Comparison of ENCODE assay signal across 25 mouse cellular contexts in the genomic region with DNA sequence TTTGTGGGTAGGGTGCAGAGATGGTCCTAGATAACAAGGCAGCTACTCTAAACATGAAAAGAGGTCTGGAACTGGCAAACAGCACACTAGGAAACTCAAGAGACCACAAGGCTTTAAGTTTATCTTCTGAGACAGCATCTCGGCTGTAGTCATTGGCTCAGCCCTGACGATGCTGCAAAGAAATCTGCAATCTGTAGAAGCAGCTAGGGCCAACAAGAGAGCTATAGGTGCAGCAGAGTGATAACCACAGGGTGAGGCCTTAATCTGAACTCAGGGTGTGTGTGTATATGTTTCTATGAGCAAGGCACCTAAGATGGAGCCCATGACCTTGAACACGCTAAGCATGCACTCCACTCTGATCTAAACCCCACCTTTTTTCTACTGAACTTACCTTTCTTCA. TPM values are rescaled to one million over a fixed set of nuclear protein-coding genes. Genes with fewer than 3 reads are reported as not detected.
DNase-seq lines count a peak whose midpoint lies in the region; ATAC-seq and TF ChIP-seq lines count a peak whose summit lies in the region.
"Had no signal": no experiment of that assay in that cellular context is flagged by ENCODE, and none has a peak within 500 bp of the region (broad histone marks: within the 10 kb centered on the region; RNA-seq: fewer than 3 reads in every experiment).

No protein-coding gene starts in this region.

- peak; percentile 71 for ATAC-seq in erythroid progenitor cell, adult 5-6 weeks (replicated peaks; ENCODE audit: low FRiP score, poor library complexity, severe bottlenecking)
- peak; percentile 85 for ATAC-seq in liver, embryonic 14.5 days (ENCODE audit: insufficient read depth)
- ATAC-seq in megakaryocyte progenitor cell, adult 5-6 weeks (replicated peaks; ENCODE audit: poor library complexity), result peak; percentile 66
- ATAC-seq in monocyte, adult 5-6 weeks (replicated peaks; ENCODE audit: insufficient number of reproducible peaks, low FRiP score, low TSS enrichment, poor library complexity, severe bottlenecking), result no peak
- ATAC-seq in forebrain, embryonic 12.5 days (ENCODE audit: low FRiP score), result no peak
- ATAC-seq in midbrain, embryonic 15.5 days (replicated peaks), result no peak
- ATAC-seq: CD4-positive, CD25-positive, alpha-beta regulatory T cell, adult 4 months; forebrain, embryonic 16.5 days; hindbrain, embryonic 16.5 days; intestine, embryonic 15.5 days; Patski had no signal

- no peak for TF ChIP-seq CTCF in MEL (IDR thresholded peaks at IDR 0.05 in 2 of 3, conservative IDR thresholded peaks at IDR 0.05 in 1 of 3; ENCODE audit: control insufficient read depth in 1 of 3, insufficient read depth in 1 of 3, low read depth in 2 of 3, low read length in 3 of 3, poor library complexity in 1 of 3, severe bottlenecking in 1 of 3)
- no peak for TF ChIP-seq CTCF in liver, embryonic 14.5 days (IDR thresholded peaks at IDR 0.05; ENCODE audit: low read depth)

- H3K9me3 ChIP-seq in MEL (replicated peaks; ENCODE audit: insufficient read depth, low read length), result no peaks in the 10 kb centered on the region
- H3K9me3 ChIP-seq in liver, embryonic 14.5 days (ENCODE audit: control insufficient read depth, low read length), result no peaks in the 10 kb centered on the region
- no peaks in the 10 kb centered on the region for H3K9me3 ChIP-seq in forebrain, embryonic 12.5 days
- H3K9me3 ChIP-seq in midbrain, embryonic 15.5 days, result no peaks in the 10 kb centered on the region
- H3K9me3 ChIP-seq: embryonic facial prominence, embryonic 10.5 days; G1E; heart, embryonic 13.5 days; hindbrain, embryonic 12.5 days; intestine, embryonic 15.5 days had no signal

- no peak overlapping the region for H3K4me3 ChIP-seq in MEL (ENCODE audit: control insufficient read depth in 1 of 2, insufficient read depth in 1 of 2, low read depth in 2 of 2, low read length in 2 of 2)
- H3K4me3 ChIP-seq in liver, embryonic 14.5 days (ENCODE audit: insufficient read depth in 1 of 2, low read depth in 2 of 2, low read length in 2 of 2), result no peak overlapping the region
- no peak overlapping the region for H3K4me3 ChIP-seq in forebrain, embryonic 12.5 days (replicated peaks)
- no peak overlapping the region for H3K4me3 ChIP-seq in midbrain, embryonic 15.5 days
- H3K4me3 ChIP-seq: embryonic facial prominence, embryonic 10.5 days; erythroblast, embryonic 14.5 days; heart, embryonic 13.5 days; hindbrain, embryonic 12.5 days; intestine, embryonic 15.5 days had no signal

- no peak overlapping the region for H3K27ac ChIP-seq in MEL (ENCODE audit: control insufficient read depth, low read depth, low read length)
- no peak overlapping the region for H3K27ac ChIP-seq in liver, embryonic 14.5 days
- H3K27ac ChIP-seq in forebrain, embryonic 12.5 days, result no peak overlapping the region
- H3K27ac ChIP-seq in midbrain, embryonic 15.5 days, result no peak overlapping the region
- H3K27ac ChIP-seq: embryonic facial prominence, embryonic 10.5 days; heart, embryonic 13.5 days; hindbrain, embryonic 12.5 days; intestine, embryonic 15.5 days had no signal

- no peaks in the 10 kb centered on the region for H3K4me1 ChIP-seq in MEL (ENCODE audit: control insufficient read depth in 1 of 2, insufficient read depth in 2 of 2, low read length in 2 of 2)
- H3K4me1 ChIP-seq in liver, embryonic 14.5 days (replicated peaks; ENCODE audit: control insufficient read depth in 2 of 2, insufficient read depth in 2 of 2, low read length in 1 of 2), result peaks cover 10 to 14% of the 10 kb centered on the region in 2 experiments
- 0 out of 2 replicates have a peak, but pooled peaks cover 4% of the 10 kb centered on the region for H3K4me1 ChIP-seq in forebrain, embryonic 12.5 days
- no peaks in the 10 kb centered on the region for H3K4me1 ChIP-seq in midbrain, embryonic 15.5 days
- H3K4me1 ChIP-seq: embryonic facial prominence, embryonic 10.5 days; hindbrain, embryonic 12.5 days; intestine, embryonic 15.5 days had no signal

- H3K4me2 ChIP-seq in liver, embryonic 14.5 days (ENCODE audit: low read depth), result 0 out of 2 replicates have a peak overlapping the region, but pooled peaks have one; percentile 6
- H3K4me2 ChIP-seq in forebrain, embryonic 12.5 days, result no peak overlapping the region
- no peak overlapping the region for H3K4me2 ChIP-seq in midbrain, embryonic 15.5 days
- H3K4me2 ChIP-seq: heart, embryonic 13.5 days; hindbrain, embryonic 12.5 days; intestine, embryonic 15.5 days had no signal

- H3K9ac ChIP-seq in MEL (ENCODE audit: control insufficient read depth, low read depth, low read length, poor library complexity, severe bottlenecking), result no peak overlapping the region
- no peak overlapping the region; the same call in 1 of the 2 replicates for H3K9ac ChIP-seq in liver, embryonic 14.5 days (replicated peaks)
- H3K9ac ChIP-seq in forebrain, embryonic 12.5 days, result no peak overlapping the region
- no peak overlapping the region for H3K9ac ChIP-seq in midbrain, embryonic 15.5 days
- H3K9ac ChIP-seq: heart, embryonic 13.5 days; hindbrain, embryonic 12.5 days; intestine, embryonic 15.5 days had no signal

- TF ChIP-seq POLR2A in MEL (IDR thresholded peaks at IDR 0.05; ENCODE audit: control insufficient read depth in 1 of 2, insufficient read depth in 1 of 2, low read depth in 1 of 2, low read length in 2 of 2, poor library complexity in 1 of 2), result no peak

- DNase-seq in MEL (ENCODE audit: low read depth, low spot score), result no peak
- DNase-seq in liver, embryonic 14.5 days (ENCODE audit: low read depth in 3 of 3, low spot score in 3 of 3), result peak in 2 of 3 experiments; percentile 46 to 52
- DNase-seq: adrenal gland, adult 2 months; adrenal gland, postnatal 25 days; cerebellum, adult 2 months; cerebellum, postnatal 10 days; gastrocnemius, postnatal 14 days; heart, postnatal 4 days had no signal

- no peaks in the 10 kb centered on the region for H3K27me3 ChIP-seq in MEL (ENCODE audit: control insufficient read depth in 1 of 2, insufficient read depth in 2 of 2, low read length in 2 of 2)
- no peaks in the 10 kb centered on the region for H3K27me3 ChIP-seq in liver, embryonic 14.5 days (ENCODE audit: control insufficient read depth, insufficient read depth, low read length)
- no peaks in the 10 kb centered on the region for H3K27me3 ChIP-seq in forebrain, embryonic 12.5 days
- no peaks in the 10 kb centered on the region for H3K27me3 ChIP-seq in midbrain, embryonic 15.5 days (replicated peaks)
- H3K27me3 ChIP-seq: heart, embryonic 13.5 days; hindbrain, embryonic 12.5 days; intestine, embryonic 15.5 days; Patski had no signal

- no peaks in the 10 kb centered on the region; a peak in 1 of 4 replicates for H3K36me3 ChIP-seq in MEL (ENCODE audit: control insufficient read depth in 1 of 2, insufficient read depth in 2 of 2, low read length in 2 of 2)
- peaks cover 21% of the 10 kb centered on the region; the same call in 1 of the 2 replicates for H3K36me3 ChIP-seq in liver, embryonic 14.5 days (replicated peaks; ENCODE audit: control insufficient read depth, insufficient read depth, low read depth)
- H3K36me3 ChIP-seq in forebrain, embryonic 12.5 days (replicated peaks), result peaks cover 9% of the 10 kb centered on the region
- H3K36me3 ChIP-seq in midbrain, embryonic 15.5 days (replicated peaks), result peaks cover 39% of the 10 kb centered on the region

- no peak for TF ChIP-seq RAD21 in MEL (IDR thresholded peaks at IDR 0.05; ENCODE audit: low read depth, low read length)

- WGBS in liver, embryonic 14.5 days (ENCODE audit: insufficient replicate concordance), result 35% methylated on average over 3 of the region's 3 CpGs
- WGBS in forebrain, embryonic 12.5 days, result 92% methylated on average over 3 of the region's 3 CpGs
- WGBS in midbrain, embryonic 15.5 days, result 92% methylated on average over 3 of the region's 3 CpGs

- no peak for TF ChIP-seq EP300 in MEL (IDR thresholded peaks at IDR 0.05; ENCODE audit: low read depth in 1 of 2, low read length in 2 of 2)
- peak; percentile 70 for TF ChIP-seq EP300 in liver, embryonic 14.5 days (IDR thresholded peaks at IDR 0.05; ENCODE audit: low read depth)

- no peaks in the 10 kb centered on the region for H3K79me2 ChIP-seq in MEL (ENCODE audit: control insufficient read depth, insufficient read depth, low read length, poor library complexity)

RNA-seq across cellular contexts. Expression of a gene that starts 24.3 kb away (rescaled TPM):
- not detected in 2 replicates for total RNA-seq in MEL (2012; rRNA removed)
- polyA plus RNA-seq in MEL (2012; ENCODE audit: insufficient read depth in 1 of 2, insufficient read length in 2 of 2, low read depth in 1 of 2, low replicate concordance in 2 of 2, missing spikeins in 1 of 2), result not detected
- total RNA-seq in erythroid progenitor cell, adult 5-6 weeks (2015; ENCODE audit: low replicate concordance), result not detected in 2 replicates
- not detected in 2 replicates for total RNA-seq in erythroid progenitor cell, adult 5-6 weeks (2017; ENCODE audit: low replicate concordance)
- not detected in 2 replicates for polyA plus RNA-seq in liver, embryonic 14.5 days (2012; rRNA removed)
- not detected in 2 replicates for polyA plus RNA-seq in liver, embryonic 14.5 days (2014; fragmentation: Nextera tagmentation; extraction: Ambion mirVana)
- not detected in 2 replicates for total RNA-seq in megakaryocyte progenitor cell, adult 5-6 weeks (2015)
- total RNA-seq in megakaryocyte progenitor cell, adult 5-6 weeks (2017), result 0.41 TPM in 1 of 2 replicates, not detected in the other
- total RNA-seq in monocyte, adult 5-6 weeks (2017), result 0.38 TPM in 1 of 3 replicates, not detected in the others
- polyA plus RNA-seq in forebrain, embryonic 12.5 days (2016; fragmentation: Nextera tagmentation; extraction: Ambion mirVana), result 0.10 TPM in 1 of 2 replicates, not detected in the other
- polyA plus RNA-seq in midbrain, embryonic 15.5 days (2015; fragmentation: Nextera tagmentation; extraction: Ambion mirVana), result 0.31 and 0.36 TPM in 2 replicates
- total RNA-seq: G1E; gastrocnemius, adult 18-20 months; heart, postnatal 4 days had no signal
- polyA plus RNA-seq: embryonic facial prominence, embryonic 14.5 days; forebrain, embryonic 16.5 days; G1E had no signal

RNA-seq across cellular contexts. Expression of a gene that starts 26.7 kb away (rescaled TPM):
- total RNA-seq in MEL (2012; rRNA removed), result 5.0 and 6.3 TPM in 2 replicates
- polyA plus RNA-seq in MEL (2012; ENCODE audit: insufficient read depth in 1 of 2, insufficient read length in 2 of 2, low read depth in 1 of 2, low replicate concordance in 2 of 2, missing spikeins in 1 of 2), result 1 to 10 TPM in 1 of 2 experiments, not detected in 1; 8.4 TPM
- 32.3 and 58.4 TPM in 2 replicates for total RNA-seq in erythroid progenitor cell, adult 5-6 weeks (2015; ENCODE audit: low replicate concordance)
- total RNA-seq in erythroid progenitor cell, adult 5-6 weeks (2017; ENCODE audit: low replicate concordance), result 43.8 and 53.9 TPM in 2 replicates
- 6.8 and 8.8 TPM in 2 replicates for polyA plus RNA-seq in liver, embryonic 14.5 days (2012; rRNA removed)
- 7.9 and 8.1 TPM in 2 replicates for polyA plus RNA-seq in liver, embryonic 14.5 days (2014; fragmentation: Nextera tagmentation; extraction: Ambion mirVana)
- 13.8 and 15.8 TPM in 2 replicates for total RNA-seq in megakaryocyte progenitor cell, adult 5-6 weeks (2015)
- 13.2 and 15.8 TPM in 2 replicates for total RNA-seq in megakaryocyte progenitor cell, adult 5-6 weeks (2017)
- total RNA-seq in monocyte, adult 5-6 weeks (2017), result 30.2 to 66.9 TPM (median 42.6 TPM) in 3 replicates
- polyA plus RNA-seq in forebrain, embryonic 12.5 days (2016; fragmentation: Nextera tagmentation; extraction: Ambion mirVana), result 11.1 and 12.5 TPM in 2 replicates
- 27.4 and 30.7 TPM in 2 replicates for polyA plus RNA-seq in midbrain, embryonic 15.5 days (2015; fragmentation: Nextera tagmentation; extraction: Ambion mirVana)

RNA-seq across cellular contexts. Expression of a gene that starts 28.4 kb away (rescaled TPM):
- total RNA-seq in MEL (2012; rRNA removed), result 0.81 and 1.4 TPM in 2 replicates
- 1 to 10 TPM in 1 of 2 experiments, not detected in 1; 1.5 TPM for polyA plus RNA-seq in MEL (2012; ENCODE audit: insufficient read depth in 1 of 2, insufficient read length in 2 of 2, low read depth in 1 of 2, low replicate concordance in 2 of 2, missing spikeins in 1 of 2)
- total RNA-seq in erythroid progenitor cell, adult 5-6 weeks (2015; ENCODE audit: low replicate concordance), result not detected in 2 replicates
- total RNA-seq in erythroid progenitor cell, adult 5-6 weeks (2017; ENCODE audit: low replicate concordance), result not detected in 2 replicates
- polyA plus RNA-seq in liver, embryonic 14.5 days (2012; rRNA removed), result 1.1 TPM in 2 replicates
- polyA plus RNA-seq in liver, embryonic 14.5 days (2014; fragmentation: Nextera tagmentation; extraction: Ambion mirVana), result 1.0 TPM in 2 replicates
- total RNA-seq in megakaryocyte progenitor cell, adult 5-6 weeks (2015), result 0.66 TPM in 1 of 2 replicates, not detected in the other
- 0.14 and 1.0 TPM in 2 replicates for total RNA-seq in megakaryocyte progenitor cell, adult 5-6 weeks (2017)
- total RNA-seq in monocyte, adult 5-6 weeks (2017), result 2.2 to 6.3 TPM (median 4.0 TPM) in 3 replicates
- polyA plus RNA-seq in forebrain, embryonic 12.5 days (2016; fragmentation: Nextera tagmentation; extraction: Ambion mirVana), result 9.2 and 9.6 TPM in 2 replicates
- polyA plus RNA-seq in midbrain, embryonic 15.5 days (2015; fragmentation: Nextera tagmentation; extraction: Ambion mirVana), result 8.5 and 9.9 TPM in 2 replicates
- polyA plus RNA-seq: CD4-positive, CD25-positive, alpha-beta regulatory T cell, adult 4 months had no signal

RNA-seq across cellular contexts. Expression of a gene that starts 29.2 kb away (rescaled TPM):
- total RNA-seq in MEL (2012; rRNA removed), result not detected in 2 replicates
- polyA plus RNA-seq in MEL (2012; ENCODE audit: insufficient read depth in 1 of 2, insufficient read length in 2 of 2, low read depth in 1 of 2, low replicate concordance in 2 of 2, missing spikeins in 1 of 2), result under 1 TPM in 1 of 2 experiments, not detected in 1; 0.01 TPM
- not detected in 2 replicates for total RNA-seq in erythroid progenitor cell, adult 5-6 weeks (2015; ENCODE audit: low replicate concordance)
- total RNA-seq in erythroid progenitor cell, adult 5-6 weeks (2017; ENCODE audit: low replicate concordance), result not detected in 2 replicates
- 0.11 and 0.16 TPM in 2 replicates for polyA plus RNA-seq in liver, embryonic 14.5 days (2012; rRNA removed)
- polyA plus RNA-seq in liver, embryonic 14.5 days (2014; fragmentation: Nextera tagmentation; extraction: Ambion mirVana), result 0.08 TPM in 1 of 2 replicates, not detected in the other
- total RNA-seq in megakaryocyte progenitor cell, adult 5-6 weeks (2015), result 0.51 and 0.77 TPM in 2 replicates
- 0.34 and 0.87 TPM in 2 replicates for total RNA-seq in megakaryocyte progenitor cell, adult 5-6 weeks (2017)
- total RNA-seq in monocyte, adult 5-6 weeks (2017), result 0.21 to 0.95 TPM (median 0.68 TPM) in 3 replicates
- 0.46 and 0.57 TPM in 2 replicates for polyA plus RNA-seq in forebrain, embryonic 12.5 days (2016; fragmentation: Nextera tagmentation; extraction: Ambion mirVana)
- 3.4 and 3.8 TPM in 2 replicates for polyA plus RNA-seq in midbrain, embryonic 15.5 days (2015; fragmentation: Nextera tagmentation; extraction: Ambion mirVana)

RNA-seq across cellular contexts. Expression of a gene that starts 43.8 kb away (rescaled TPM):
- not detected in 2 replicates for total RNA-seq in MEL (2012; rRNA removed)
- not detected for polyA plus RNA-seq in MEL (2012; ENCODE audit: insufficient read depth in 1 of 2, insufficient read length in 2 of 2, low read depth in 1 of 2, low replicate concordance in 2 of 2, missing spikeins in 1 of 2)
- not detected in 2 replicates for total RNA-seq in erythroid progenitor cell, adult 5-6 weeks (2015; ENCODE audit: low replicate concordance)
- not detected in 2 replicates for total RNA-seq in erythroid progenitor cell, adult 5-6 weeks (2017; ENCODE audit: low replicate concordance)
- polyA plus RNA-seq in liver, embryonic 14.5 days (2012; rRNA removed), result 0.13 and 0.14 TPM in 2 replicates
- not detected in 2 replicates for polyA plus RNA-seq in liver, embryonic 14.5 days (2014; fragmentation: Nextera tagmentation; extraction: Ambion mirVana)
- not detected in 2 replicates for total RNA-seq in megakaryocyte progenitor cell, adult 5-6 weeks (2015)
- not detected in 2 replicates for total RNA-seq in megakaryocyte progenitor cell, adult 5-6 weeks (2017)
- not detected in 3 replicates for total RNA-seq in monocyte, adult 5-6 weeks (2017)
- 7.6 and 8.3 TPM in 2 replicates for polyA plus RNA-seq in forebrain, embryonic 12.5 days (2016; fragmentation: Nextera tagmentation; extraction: Ambion mirVana)
- polyA plus RNA-seq in midbrain, embryonic 15.5 days (2015; fragmentation: Nextera tagmentation; extraction: Ambion mirVana), result 60.8 and 62.7 TPM in 2 replicates
- total RNA-seq: G1E had no signal
- polyA plus RNA-seq: erythroblast, embryonic 14.5 days; G1E had no signal

Comparison
In these comparisons a context has a peak if more than half of its experiments do, and no peak if none do; other contexts are left out.
1. ATAC-seq: peak in erythroid progenitor cell, adult 5-6 weeks (single experiment), liver, embryonic 14.5 days (single experiment) and megakaryocyte progenitor cell, adult 5-6 weeks (single experiment); none in monocyte, adult 5-6 weeks (single experiment), forebrain, embryonic 12.5 days (single experiment) and midbrain, embryonic 15.5 days (single experiment).